Mouse (Mus musculus): Measurements from ENCODE around the gene Olfr452. TPM values are rescaled to one million over a fixed set of nuclear protein-coding genes. Genes with fewer than 3 reads are reported as not detected.

Gene Olfr452
- polyA plus RNA-seq (2012; rRNA removed), result not detected in 2 replicates

DNA sequence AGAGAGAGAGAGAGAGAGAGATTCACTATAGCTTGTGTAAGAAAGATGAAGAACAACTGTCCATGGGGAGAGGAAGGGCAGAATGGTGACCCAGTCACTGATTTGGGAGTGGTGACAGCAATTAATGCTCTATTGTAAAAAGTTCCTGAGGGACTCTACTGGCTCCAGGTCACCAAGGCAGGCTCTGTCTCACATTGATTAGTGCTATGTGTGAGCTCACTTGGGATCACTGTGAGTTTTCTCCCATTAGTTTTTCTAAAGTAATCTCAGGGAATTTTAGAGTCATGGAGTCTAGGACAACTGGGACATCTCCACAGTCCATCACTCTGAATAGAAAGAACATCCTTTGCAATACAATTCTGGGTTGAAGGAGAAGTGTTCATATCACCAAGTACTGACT, at the start of gene Olfr452:
Gene Olfr452 (plus strand): TSS at position 301 of the 400 bp plus-strand sequence.
- TF ChIP-seq POLR2A (IDR thresholded peaks at IDR 0.05; ENCODE audit: borderline replicate concordance, extremely low read depth, insufficient read depth, insufficient read length, poor library complexity, severe bottlenecking) (no peak), CTCF (IDR thresholded peaks at IDR 0.05; ENCODE audit: borderline replicate concordance, extremely low read depth, insufficient read depth, insufficient read length) (no peak)
- no peak for DNase-seq (ENCODE audit: low read depth)

GRCm38 (mm10) chr6:42739071-42739470, 45.8 kb upstream of the Olfr452 start, which contains the start of gene Olfr453:
Gene Olfr453, plus strand, starts transcription at chr6:42739371.
- no peak for DNase-seq (ENCODE audit: low read depth)
- TF ChIP-seq POLR2A (IDR thresholded peaks at IDR 0.05; ENCODE audit: borderline replicate concordance, extremely low read depth, insufficient read depth, insufficient read length, poor library complexity, severe bottlenecking) (no peak), CTCF (IDR thresholded peaks at IDR 0.05; ENCODE audit: borderline replicate concordance, extremely low read depth, insufficient read depth, insufficient read length) (no peak)

GRCm38 (mm10) chr6:42742303-42742702, 42.6 kb upstream of the Olfr452 start:
- no peak for DNase-seq (ENCODE audit: low read depth)
- TF ChIP-seq CTCF (IDR thresholded peaks at IDR 0.05; ENCODE audit: borderline replicate concordance, extremely low read depth, insufficient read depth, insufficient read length), result no peak
- TF ChIP-seq POLR2A (IDR thresholded peaks at IDR 0.05; ENCODE audit: borderline replicate concordance, extremely low read depth, insufficient read depth, insufficient read length, poor library complexity, severe bottlenecking), result no peak

GRCm38 (mm10) chr6:42747846-42748245, 37.0 kb upstream of the Olfr452 start:
- no peak for DNase-seq (ENCODE audit: low read depth)
- no peak for TF ChIP-seq POLR2A (IDR thresholded peaks at IDR 0.05; ENCODE audit: borderline replicate concordance, extremely low read depth, insufficient read depth, insufficient read length, poor library complexity, severe bottlenecking)
- TF ChIP-seq CTCF (IDR thresholded peaks at IDR 0.05; ENCODE audit: borderline replicate concordance, extremely low read depth, insufficient read depth, insufficient read length), result no peak

- TF ChIP-seq POLR2A (IDR thresholded peaks at IDR 0.05; ENCODE audit: borderline replicate concordance, extremely low read depth, insufficient read depth, insufficient read length, poor library complexity, severe bottlenecking), result no peak
- no peak for TF ChIP-seq CTCF (IDR thresholded peaks at IDR 0.05; ENCODE audit: borderline replicate concordance, extremely low read depth, insufficient read depth, insufficient read length)
- no peak for DNase-seq (ENCODE audit: low read depth)
Observed at GRCm38 (mm10) chr6:42756104-42756503, 28.8 kb upstream of the Olfr452 start, which contains the start of gene Olfr38. Gene Olfr38, plus strand, starts transcription at chr6:42756404.

DNA sequence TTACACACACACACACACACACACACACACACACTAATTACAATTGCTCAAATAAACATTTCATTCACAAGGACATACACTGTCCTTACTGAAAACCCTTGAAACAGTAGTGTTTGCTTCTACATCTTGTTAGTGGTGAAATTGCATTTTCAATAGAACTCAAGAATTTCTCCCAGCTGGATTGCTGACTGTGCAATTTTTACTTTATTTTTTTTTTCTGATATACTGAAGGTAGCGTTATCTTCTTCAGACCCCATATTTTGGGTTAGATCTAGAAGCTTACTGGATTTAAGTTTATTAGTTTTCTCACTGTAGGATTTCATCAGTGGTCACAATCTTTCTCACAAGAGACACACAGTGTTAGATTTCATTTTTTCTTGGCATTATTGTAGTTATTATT, 7.8 kb upstream of the Olfr452 start:
- TF ChIP-seq POLR2A (IDR thresholded peaks at IDR 0.05; ENCODE audit: borderline replicate concordance, extremely low read depth, insufficient read depth, insufficient read length, poor library complexity, severe bottlenecking) (no peak), CTCF (IDR thresholded peaks at IDR 0.05; ENCODE audit: borderline replicate concordance, extremely low read depth, insufficient read depth, insufficient read length) (no peak)
- no peak for DNase-seq (ENCODE audit: low read depth)

GRCm38 (mm10) chr6:42790247-42790948, 5.5 kb downstream of the Olfr452 start:
- TF ChIP-seq POLR2A (IDR thresholded peaks at IDR 0.05; ENCODE audit: borderline replicate concordance, extremely low read depth, insufficient read depth, insufficient read length, poor library complexity, severe bottlenecking) (no peak), CTCF (IDR thresholded peaks at IDR 0.05; ENCODE audit: borderline replicate concordance, extremely low read depth, insufficient read depth, insufficient read length) (peak; percentile 19; the same call in 1 of the 2 replicates)
- DNase-seq (ENCODE audit: low read depth), result peak; percentile 2

GRCm38 (mm10) chr6:42790949-42791556, 6.2 kb downstream of the Olfr452 start:
- DNase-seq (ENCODE audit: low read depth), result peak; percentile 75

GRCm38 (mm10) chr6:42794982-42795381, 10.1 kb downstream of the Olfr452 start:
- no peak for TF ChIP-seq POLR2A (IDR thresholded peaks at IDR 0.05; ENCODE audit: borderline replicate concordance, extremely low read depth, insufficient read depth, insufficient read length, poor library complexity, severe bottlenecking)
- TF ChIP-seq CTCF (IDR thresholded peaks at IDR 0.05; ENCODE audit: borderline replicate concordance, extremely low read depth, insufficient read depth, insufficient read length), result no peak
- no peak for DNase-seq (ENCODE audit: low read depth)

More at GRCm38 (mm10) chr6:42790949-42791556, 6.2 kb downstream of the Olfr452 start:
- TF ChIP-seq POLR2A (IDR thresholded peaks at IDR 0.05; ENCODE audit: borderline replicate concordance, extremely low read depth, insufficient read depth, insufficient read length, poor library complexity, severe bottlenecking) (no peak), CTCF (IDR thresholded peaks at IDR 0.05; ENCODE audit: borderline replicate concordance, extremely low read depth, insufficient read depth, insufficient read length) (no peak)

- no peak for DNase-seq (ENCODE audit: low read depth)
- TF ChIP-seq CTCF (IDR thresholded peaks at IDR 0.05; ENCODE audit: borderline replicate concordance, extremely low read depth, insufficient read depth, insufficient read length) (no peak), POLR2A (IDR thresholded peaks at IDR 0.05; ENCODE audit: borderline replicate concordance, extremely low read depth, insufficient read depth, insufficient read length, poor library complexity, severe bottlenecking) (no peak)
Observed at GRCm38 (mm10) chr6:42811639-42812038, 26.7 kb downstream of the Olfr452 start, which contains the start of gene Olfr450. Gene Olfr450, plus strand, starts transcription at chr6:42811939.

GRCm38 (mm10) chr6:42834084-42834483, 49.2 kb downstream of the Olfr452 start, which contains the start of gene Olfr449:
Gene Olfr449, plus strand, starts transcription at chr6:42834384.
- TF ChIP-seq CTCF (IDR thresholded peaks at IDR 0.05; ENCODE audit: borderline replicate concordance, extremely low read depth, insufficient read depth, insufficient read length) (no peak), POLR2A (IDR thresholded peaks at IDR 0.05; ENCODE audit: borderline replicate concordance, extremely low read depth, insufficient read depth, insufficient read length, poor library complexity, severe bottlenecking) (no peak)
- DNase-seq (ENCODE audit: low read depth), result no peak

Other genes starting within 250 kb of the Olfr452 start
- gene Olfr455, start 237.5 kb upstream of the Olfr452 start, polyA plus RNA-seq (2012; rRNA removed), result not detected in 2 replicates
- not detected in 2 replicates for gene Tcaf3, start 187.4 kb upstream of the Olfr452 start, polyA plus RNA-seq (2012; rRNA removed)
- gene Tcaf2, start 139.8 kb upstream of the Olfr452 start, polyA plus RNA-seq (2012; rRNA removed), result 0.79 and 1.6 TPM in 2 replicates
- gene Tcaf1, start 75.0 kb upstream of the Olfr452 start, polyA plus RNA-seq (2012; rRNA removed), result 128 and 153 TPM in 2 replicates
- gene Olfr453, start 45.7 kb upstream of the Olfr452 start, polyA plus RNA-seq (2012; rRNA removed), result not detected in 2 replicates
- not detected in 2 replicates for gene Olfr38, start 28.7 kb upstream of the Olfr452 start, polyA plus RNA-seq (2012; rRNA removed)
- gene Olfr450, start 26.8 kb downstream of the Olfr452 start, polyA plus RNA-seq (2012; rRNA removed), result not detected in 2 replicates
- gene Olfr449, start 49.3 kb downstream of the Olfr452 start, polyA plus RNA-seq (2012; rRNA removed), result not detected in 2 replicates
- not detected in 2 replicates for gene Olfr448, start 105.3 kb downstream of the Olfr452 start, polyA plus RNA-seq (2012; rRNA removed)
- gene Olfr447, start 123.8 kb downstream of the Olfr452 start, polyA plus RNA-seq (2012; rRNA removed), result not detected in 2 replicates
- not detected in 2 replicates for gene Olfr446, start 136.3 kb downstream of the Olfr452 start, polyA plus RNA-seq (2012; rRNA removed)
- not detected in 2 replicates for gene Olfr444, start 164.0 kb downstream of the Olfr452 start, polyA plus RNA-seq (2012; rRNA removed)

All from brain, embryonic 14.5 days (tissue).